Mouse (Mus musculus) stomach, embryonic 14.5 days (tissue): Measurements from ENCODE around the gene Amh. TPM values are rescaled to one million over a fixed set of nuclear protein-coding genes. Genes with fewer than 3 reads are reported as not detected.
"Not testable (repeated sequence)": the region's sequence is repeated elsewhere in the genome, so short reads cannot be mapped to it uniquely, and the experiment has no call there.

Experiments used
- ATAC-seq: fragments of 200-750 bp; cut with Nextera tagmentation; 2 replicates; pipeline ENCODE4 v1.8.0; 2017; ENCODE audit warnings: low read depth, moderate TSS enrichment; ENCODE audit not compliant: insufficient number of reproducible peaks, insufficient read depth, low FRiP score
- H3K27ac ChIP-seq: fragments of 300-500 bp; sonication (generic); 2 replicates; pipeline ENCODE4 v1.5.1; 2014; ENCODE audit warnings: mild to moderate bottlenecking, low read length, moderate library complexity, mixed read lengths
- H3K27me3 ChIP-seq: fragments of 300-500 bp; sonication (generic); 2 replicates; pipeline ENCODE4 v1.6.1; 2014; ENCODE audit warnings: low read length, control low read depth, mixed read lengths; ENCODE audit not compliant: control insufficient read depth, insufficient read depth
- H3K36me3 ChIP-seq: fragments of 300-500 bp; sonication (generic); 2 replicates; pipeline ENCODE4 v1.6.1; 2014; ENCODE audit warnings: mild to moderate bottlenecking, control low read depth, low read length, moderate library complexity, mixed read lengths; ENCODE audit not compliant: control insufficient read depth, insufficient read depth
- H3K4me1 ChIP-seq: fragments of 300-500 bp; sonication (generic); 2 replicates; pipeline ENCODE4 v1.6.1; 2014; ENCODE audit warnings: low read length, control low read depth, mixed read lengths; ENCODE audit not compliant: control insufficient read depth, insufficient read depth
- H3K4me2 ChIP-seq: fragments of 300-500 bp; sonication (generic); replicated peaks from 2 replicates; pipeline ENCODE4 v1.6.1; 2014; ENCODE audit warnings: low read depth, low read length, control low read depth
- H3K4me3 ChIP-seq: fragments of 300-500 bp; sonication (generic); 2 replicates; pipeline ENCODE4 v1.5.1; 2014; ENCODE audit warnings: low read depth, low read length, control low read depth
- H3K9ac ChIP-seq: fragments of 300-500 bp; sonication (generic); replicated peaks from 2 replicates; pipeline ENCODE4 v1.6.1; 2014; ENCODE audit warnings: low read depth, mild to moderate bottlenecking, control low read depth, low read length, moderate library complexity, mixed read lengths
- H3K9me3 ChIP-seq: fragments of 300-500 bp; sonication (generic); 2 replicates; pipeline ENCODE4 v1.6.1; 2016; ENCODE audit warnings: low read depth, low read length, control low read depth; ENCODE audit not compliant: control insufficient read depth
- WGBS: fragments of 180-500 bp; shearing (Covaris S2); extraction: QIAGEN DNeasy Blood & Tissue Kit; methylation state at CpG from one replicate; pipeline ENCODE4 v1.1.7; 2014; 5-methylcytosine and 5-hydroxymethylcytosine counted together
- polyA plus RNA-seq: library from polyadenylated mRNA; unstranded; fragments of >200 nt; fragmentation: Nextera tagmentation; extraction: Ambion mirVana; gene quantifications from 2 replicates; pipeline ENCODE4 v1.2.1, GENCODE M21; 2014

Amh gene
- polyA plus RNA-seq, 1 experiment from 2014 or later, result not detected

DNA sequence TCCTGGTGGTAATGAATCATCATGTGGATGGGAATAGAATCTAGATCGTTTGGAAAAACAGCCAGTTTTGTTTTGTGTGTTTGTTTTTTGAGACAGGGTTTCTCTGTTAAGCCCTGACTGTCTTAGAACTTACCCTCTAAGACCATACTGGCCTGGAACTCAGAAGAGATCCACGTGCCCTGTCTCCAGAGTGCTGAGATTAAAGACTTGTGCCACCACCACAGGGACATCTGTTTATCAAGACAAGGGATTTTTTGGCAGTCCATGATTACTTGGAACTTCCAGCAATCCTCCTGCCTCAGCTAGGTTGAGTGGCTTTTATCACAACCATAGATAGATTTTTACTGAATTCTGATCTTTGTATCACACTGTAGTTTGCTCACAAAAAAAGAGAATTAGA lies 19.8 kb downstream of the Amh start:
- H3K27ac ChIP-seq, result no peak overlapping the region
- no peaks in the 10 kb centered on the region for H3K27me3 ChIP-seq
- no peak overlapping the region for H3K9ac ChIP-seq
- H3K4me3 ChIP-seq, result no peak overlapping the region
- 73% methylated on average over 2 of the region's 2 CpGs for WGBS
- H3K9me3 ChIP-seq, result no peaks in the 10 kb centered on the region
- H3K36me3 ChIP-seq, result peaks cover 11% of the 10 kb centered on the region
- H3K4me2 ChIP-seq, result no peak overlapping the region
- ATAC-seq, result no peak
- peaks cover 12% of the 10 kb centered on the region for H3K4me1 ChIP-seq

DNA sequence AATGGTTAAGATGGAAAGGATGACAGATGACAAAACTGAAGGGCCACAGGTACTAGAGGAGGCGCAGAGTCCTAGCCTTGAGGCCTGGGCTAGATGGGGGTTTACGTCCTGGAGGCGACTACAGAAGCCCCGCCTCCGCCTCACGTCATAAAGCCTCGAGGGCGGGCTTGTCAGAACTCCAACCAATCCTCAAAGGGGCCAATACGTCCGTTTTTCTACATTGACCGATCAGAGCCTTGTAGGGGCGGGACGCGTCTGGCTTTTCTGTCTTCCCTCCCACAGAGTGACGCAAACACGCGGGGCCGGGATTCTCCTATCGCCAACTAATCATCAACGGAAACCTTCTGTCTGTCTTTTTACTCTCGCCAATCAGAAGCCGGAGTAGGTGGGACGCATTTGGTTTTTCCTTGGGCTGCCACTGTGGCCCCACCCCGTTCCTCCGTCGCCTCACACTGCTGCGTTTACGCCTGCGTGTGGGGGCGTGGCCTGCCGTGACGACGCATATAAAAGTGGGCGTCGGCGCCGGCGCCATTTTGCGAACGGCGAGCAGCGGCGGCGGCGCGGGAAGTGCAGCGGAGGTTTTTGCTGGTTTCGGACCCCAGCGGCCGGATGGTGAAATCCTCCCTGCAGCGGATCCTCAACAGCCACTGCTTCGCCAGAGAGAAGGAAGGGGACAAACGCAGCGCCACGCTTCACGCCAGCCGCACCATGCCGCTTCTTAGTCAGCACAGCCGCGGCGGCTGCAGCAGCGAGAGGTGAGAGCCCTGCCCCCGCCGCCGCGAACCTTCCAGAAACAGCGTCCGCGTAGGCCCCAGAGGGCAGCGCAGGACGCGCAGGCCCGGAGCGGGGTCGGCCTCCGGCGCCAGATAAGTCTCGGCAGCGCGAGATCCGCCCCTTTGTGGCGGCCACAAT lies 21.4 kb downstream of the Amh start, which contains the start of gene Oaz1:
Gene Oaz1 (plus strand): TSS at position 506 of the 912 bp plus-strand sequence.
- Histone ChIP-seq H3K4me3 (peak within 1 kb of the TSS; percentile 71), H3K27me3 (no peaks in the 10 kb centered on the region), H3K27ac (peak within 1 kb of the TSS; percentile 90), H3K4me2 (peak within 1 kb of the TSS; percentile 97), H3K9me3 (no peaks in the 10 kb centered on the region), H3K36me3 (peaks cover 13% of the 10 kb centered on the region), H3K4me1 (peaks cover 20% of the 10 kb centered on the region), H3K9ac (peak within 1 kb of the TSS; percentile 95)
- peak; percentile 97 for ATAC-seq
- whole genome bisulfite sequencing, result under 1% methylated on average over 73 of the region's 82 CpGs

DNA sequence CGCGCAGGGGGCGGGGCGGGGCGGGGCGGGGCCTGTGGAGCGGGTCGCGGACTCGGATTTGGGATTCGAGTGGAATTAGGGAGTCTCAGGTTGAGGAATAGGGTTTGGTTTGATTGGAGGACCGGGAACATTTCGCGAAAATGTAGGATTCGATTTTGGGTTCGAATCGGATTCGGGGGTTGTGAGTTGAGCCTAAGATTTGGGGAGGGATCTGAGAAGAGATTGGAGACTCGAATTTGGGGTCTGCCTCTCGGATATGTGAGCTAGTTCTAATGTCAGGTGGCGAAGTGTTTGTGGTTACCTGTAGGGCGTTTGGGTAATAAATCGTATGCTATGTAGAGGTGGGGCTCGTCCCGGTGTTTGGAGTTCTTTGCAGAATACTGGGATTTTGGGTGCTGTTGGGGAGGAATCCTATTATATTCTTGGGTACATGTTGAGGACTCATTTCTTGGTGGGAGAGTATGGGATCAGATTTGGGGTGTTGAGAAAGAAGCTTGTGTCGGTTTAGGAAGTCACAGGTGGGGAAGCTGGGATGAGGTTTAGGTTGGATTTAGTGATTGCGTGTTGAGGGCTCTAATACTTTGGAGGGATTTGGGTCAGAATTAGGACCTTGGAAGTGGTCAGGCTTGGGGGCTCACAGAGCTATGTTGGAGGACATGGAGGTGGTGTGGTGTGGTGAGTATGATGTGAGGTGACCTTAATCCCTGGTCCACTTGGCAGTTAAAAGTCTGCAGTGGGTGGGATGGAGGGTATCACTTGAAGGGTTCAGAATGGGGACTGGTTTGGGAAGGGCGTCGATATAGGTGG lies 22.2 kb downstream of the Amh start:
- H3K27ac ChIP-seq, result peak overlapping the region; percentile 90
- peaks cover 21% of the 10 kb centered on the region for H3K4me1 ChIP-seq
- no peaks in the 10 kb centered on the region for H3K9me3 ChIP-seq
- H3K4me3 ChIP-seq, result peak overlapping the region; percentile 71
- no peaks in the 10 kb centered on the region for H3K27me3 ChIP-seq
- H3K9ac ChIP-seq, result peak overlapping the region; percentile 95
- peak overlapping the region; percentile 97 for H3K4me2 ChIP-seq
- no peak for ATAC-seq
- H3K36me3 ChIP-seq, result peaks cover 13% of the 10 kb centered on the region
- 8% methylated on average over 29 of the region's 29 CpGs for WGBS

DNA sequence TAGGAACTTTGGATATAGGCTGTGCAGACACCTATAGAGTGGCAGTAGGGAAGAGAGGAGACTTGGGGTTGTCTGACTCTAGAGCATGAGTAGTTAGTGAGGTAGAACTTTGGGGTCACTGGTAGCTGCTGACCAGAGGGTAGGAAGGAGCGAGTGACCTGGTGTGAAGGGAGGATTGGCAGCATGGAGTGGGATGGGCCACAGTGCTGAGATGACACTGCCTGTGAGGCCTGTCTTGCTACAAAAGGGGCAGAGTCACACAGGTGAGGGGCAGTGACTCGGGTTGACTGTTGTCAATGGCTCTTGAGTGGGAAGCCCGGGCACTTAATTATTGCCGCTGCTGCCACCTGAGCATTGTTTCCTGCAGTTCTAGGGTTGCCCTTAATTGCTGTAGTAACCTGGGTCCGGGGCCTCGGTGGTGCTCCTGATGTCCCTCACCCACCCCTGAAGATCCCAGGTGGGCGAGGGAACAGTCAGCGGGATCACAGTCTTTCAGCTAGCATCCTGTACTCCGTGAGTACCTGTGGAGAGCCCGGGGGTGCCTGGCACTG lies 22.9 kb downstream of the Amh start:
- Histone ChIP-seq H3K27ac (no peak overlapping the region), H3K9me3 (no peaks in the 10 kb centered on the region)

DNA sequence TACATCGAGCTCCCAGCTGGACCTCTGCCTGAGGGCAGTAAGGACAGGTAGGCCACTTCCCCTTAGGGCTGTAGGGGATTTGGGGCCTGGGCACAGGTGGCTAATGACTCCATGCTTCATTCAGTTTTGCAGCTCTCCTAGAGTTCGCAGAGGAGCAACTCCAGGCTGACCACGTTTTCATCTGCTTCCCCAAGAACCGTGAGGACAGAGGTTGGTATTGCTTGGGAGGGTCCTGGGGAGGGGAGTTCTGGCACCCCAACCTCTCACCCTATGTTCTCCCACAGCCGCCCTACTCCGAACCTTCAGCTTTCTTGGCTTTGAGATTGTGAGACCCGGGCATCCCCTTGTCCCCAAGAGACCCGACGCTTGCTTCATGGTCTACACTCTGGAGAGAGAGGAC lies 23.5 kb downstream of the Amh start:
- not testable (repeated sequence) for H3K9ac ChIP-seq, H3K27ac ChIP-seq, H3K4me2 ChIP-seq, H3K4me3 ChIP-seq, H3K27me3 ChIP-seq, H3K9me3 ChIP-seq, ATAC-seq
- 81% methylated on average over 7 of the region's 9 CpGs for WGBS
- Histone ChIP-seq H3K36me3 (peaks cover 13% of the 10 kb centered on the region), H3K4me1 (peaks cover 21% of the 10 kb centered on the region)

More for the DNA sequence above, 22.9 kb downstream of the Amh start:
- Histone ChIP-seq H3K27me3 (no peaks in the 10 kb centered on the region), H3K4me2 (peak overlapping the region; percentile 97), H3K36me3 (peaks cover 13% of the 10 kb centered on the region), H3K4me1 (peaks cover 21% of the 10 kb centered on the region), H3K4me3 (peak overlapping the region; percentile 71), H3K9ac (peak overlapping the region; percentile 95; the same call in 1 of the 2 replicates)
- no peak for ATAC-seq
- WGBS, result 76% methylated on average over 10 of the region's 10 CpGs

DNA sequence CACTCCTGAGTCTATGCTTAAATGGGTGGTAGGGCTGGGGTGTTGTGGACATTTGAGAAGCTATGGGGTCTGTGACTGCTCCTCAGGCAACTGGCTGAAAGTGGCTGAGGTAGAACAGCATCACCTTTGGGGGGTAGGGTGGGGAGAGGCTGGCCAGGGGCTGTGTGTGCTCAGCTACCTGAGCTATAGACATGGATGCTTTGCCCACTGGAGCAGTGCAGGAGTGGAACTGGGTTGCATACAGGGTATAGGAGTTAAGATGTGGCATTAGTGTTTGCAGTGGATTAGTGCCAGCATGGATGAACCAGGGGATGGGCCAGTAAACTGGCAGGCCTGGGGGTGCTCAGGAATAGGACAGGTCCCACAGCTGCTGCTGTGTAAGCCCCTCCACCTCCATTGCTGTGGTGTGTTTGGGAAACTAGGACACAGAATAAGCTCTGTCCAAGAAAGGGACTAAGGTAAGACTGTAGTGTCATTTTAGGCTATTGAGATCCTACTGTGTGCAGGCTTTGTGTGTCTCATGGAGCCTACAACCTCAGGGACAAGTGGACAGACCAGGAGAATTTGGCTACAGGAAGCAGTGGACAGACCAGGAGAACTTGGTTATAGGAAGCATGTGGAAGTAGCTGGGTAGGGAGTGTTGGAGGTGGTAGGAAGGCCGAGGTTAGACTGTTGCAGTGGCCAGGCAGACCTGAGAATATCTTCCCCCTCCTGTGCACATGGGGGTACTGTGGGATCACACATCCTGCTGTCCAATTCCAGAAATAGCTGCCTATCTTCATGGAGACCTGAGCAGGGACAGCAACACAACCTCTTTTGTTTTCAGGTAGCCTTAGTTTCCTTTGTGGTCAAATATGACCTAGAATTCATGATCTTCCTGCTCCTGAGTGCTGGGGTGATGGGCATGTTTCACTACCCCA lies 24.6 kb downstream of the Amh start:
- Histone ChIP-seq H3K27me3 (peaks cover 4% of the 10 kb centered on the region; the same call in 1 of the 2 replicates), H3K4me2 (no peak overlapping the region), H3K9ac (no peak overlapping the region), H3K36me3 (peaks cover 13% of the 10 kb centered on the region), H3K4me1 (peaks cover 21% of the 10 kb centered on the region), H3K4me3 (no peak overlapping the region), H3K9me3 (peaks cover 2% of the 10 kb centered on the region; the same call in 1 of the 2 replicates), H3K27ac (no peak overlapping the region)
- WGBS, result 44% methylated on average over 1 of the region's 1 CpGs
- ATAC-seq, result no peak

DNA sequence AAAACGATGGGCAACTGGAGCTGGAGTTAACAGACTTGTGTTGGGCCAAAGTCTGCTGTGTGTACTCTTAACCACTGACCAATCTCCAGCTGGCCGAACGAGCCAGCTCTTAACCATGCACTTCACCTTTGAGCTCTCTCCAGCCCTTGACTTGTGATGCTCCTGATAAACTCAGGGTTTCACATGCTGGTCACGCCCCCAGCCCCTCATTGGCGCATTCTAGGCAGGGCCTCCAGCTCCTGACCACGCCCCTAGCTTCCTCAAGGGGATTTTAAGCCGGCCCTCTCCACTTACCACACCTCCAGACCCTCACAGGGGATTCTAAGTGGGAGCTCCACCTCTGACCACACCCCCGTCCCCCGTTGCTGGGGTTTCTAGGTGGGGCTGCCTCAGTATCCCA lies 26.1 kb downstream of the Amh start:
- peak; percentile 3; the same call in 1 of the 2 replicates for ATAC-seq
- no peak overlapping the region for H3K4me3 ChIP-seq
- WGBS, result 5% methylated on average over 9 of the region's 9 CpGs

More for the DNA sequence above, 26.1 kb downstream of the Amh start:
- Histone ChIP-seq H3K9ac (no peak overlapping the region), H3K27me3 (peaks cover 17% of the 10 kb centered on the region), H3K27ac (no peak overlapping the region), H3K4me1 (peaks cover 24% of the 10 kb centered on the region), H3K9me3 (peaks cover 5% of the 10 kb centered on the region; the same call in 1 of the 2 replicates), H3K4me2 (no peak overlapping the region), H3K36me3 (peaks cover 13% of the 10 kb centered on the region)
